Mouse (Mus musculus) liver, embryonic 14.5 days (tissue): ENCODE measurements around the gene Syn2. TPM values are rescaled to one million over a fixed set of nuclear protein-coding genes. Genes with fewer than 3 reads are reported as not detected.

Experiments used
- ATAC-seq: fragments of 200-750 bp; cut with Nextera tagmentation; 2 replicates; pipeline ENCODE4 v1.8.0; 2017; ENCODE audit warnings: moderate number of reproducible peaks, mild to moderate bottlenecking, moderate library complexity; ENCODE audit not compliant: insufficient read depth
- DNase-seq, 3 experiments: peaks; one replicate each; pipeline ENCODE4 v3.0.0-alpha.2; 2012 to 2013; ENCODE audit warnings: low read depth in 3 of 3, low spot score in 3 of 3
- H3K27ac ChIP-seq: fragments of 300-500 bp; sonication (generic); 2 replicates; pipeline ENCODE4 v1.5.1; 2014; ENCODE audit warnings: moderate library complexity, mild to moderate bottlenecking, control low read depth, inconsistent platforms
- H3K27me3 ChIP-seq: fragments of 300-500 bp; sonication (generic); 2 replicates; pipeline ENCODE4 v1.6.1; 2014; ENCODE audit warnings: mild to moderate bottlenecking, low read length, moderate library complexity; ENCODE audit not compliant: control insufficient read depth, insufficient read depth
- H3K36me3 ChIP-seq: fragments of 300-500 bp; sonication (generic); replicated peaks from 2 replicates; pipeline ENCODE4 v1.6.1; 2014; ENCODE audit warnings: low read depth; ENCODE audit not compliant: control insufficient read depth, insufficient read depth
- H3K4me1 ChIP-seq, 2 experiments: fragments of 200-500 bp in 1 of 2; fragments of 300-500 bp in 1 of 2; sonication (generic) in 1 of 2; replicated peaks; 2 replicates each; pipeline ENCODE4 v1.6.1; 2012 to 2014; ENCODE audit warnings: antibody characterized with exemption in 1 of 2, inconsistent platforms in 1 of 2, low read length in 1 of 2; ENCODE audit not compliant: control insufficient read depth in 2 of 2, insufficient read depth in 2 of 2
- H3K4me2 ChIP-seq: fragments of 300-500 bp; sonication (generic); 2 replicates; pipeline ENCODE4 v1.6.1; 2014; ENCODE audit warnings: low read depth, mild to moderate bottlenecking, control low read depth, moderate library complexity
- H3K4me3 ChIP-seq, 2 experiments: fragments of 200-500 bp in 1 of 2; fragments of 300-500 bp in 1 of 2; sonication (generic) in 1 of 2; 2 replicates each; pipeline ENCODE4 v1.5.1; 2012 to 2014; ENCODE audit warnings: low read depth in 2 of 2, low read length in 2 of 2, mild to moderate bottlenecking in 2 of 2, control low read depth in 1 of 2, inconsistent platforms in 1 of 2, moderate library complexity in 1 of 2; ENCODE audit not compliant: insufficient read depth in 1 of 2
- H3K9ac ChIP-seq: fragments of 300-500 bp; sonication (generic); replicated peaks from 2 replicates; pipeline ENCODE4 v1.6.1; 2014; ENCODE audit warnings: mild to moderate bottlenecking, control low read depth, moderate library complexity
- H3K9me3 ChIP-seq: fragments of 300-500 bp; sonication (generic); 2 replicates; pipeline ENCODE4 v1.6.1; 2016; ENCODE audit warnings: low read length, mixed read lengths; ENCODE audit not compliant: control insufficient read depth
- CTCF ChIP-seq: IDR thresholded peaks from 2 replicates; pipeline ENCODE4 v1.5.1; 2016; ENCODE audit warnings: antibody characterized with exemption, low read depth, control low read depth
- EP300 ChIP-seq: IDR thresholded peaks from 2 replicates; pipeline ENCODE4 v1.6.1; 2016; ENCODE audit warnings: antibody characterized with exemption, low read depth
- WGBS: fragments of 180-500 bp; shearing (Covaris S2); extraction: QIAGEN DNeasy Blood & Tissue Kit; methylation state at CpG from one replicate; pipeline ENCODE4 v1.1.7; 2014; ENCODE audit not compliant: insufficient replicate concordance; 5-methylcytosine and 5-hydroxymethylcytosine counted together
- microRNA-seq: library from miRNA; unstranded; fragments of <30 nt; microRNA quantifications from one replicate; pipeline ENCODE4, GENCODE M21; 2016
- polyA plus RNA-seq, 2 experiments: library from polyadenylated mRNA; depleted of rRNA in 1 of 2; stranded (reverse) in 1 of 2; unstranded in 1 of 2; fragments of >200 nt; fragmentation: Nextera tagmentation in 1 of 2; extraction: Ambion mirVana in 1 of 2; gene quantifications; 2 replicates each; pipeline versions ENCODE4 v1.2.1 to v1.2.3; 2012 to 2014

Syn2 gene
- polyA plus RNA-seq, 2 experiments: 0.04 TPM

DNA sequence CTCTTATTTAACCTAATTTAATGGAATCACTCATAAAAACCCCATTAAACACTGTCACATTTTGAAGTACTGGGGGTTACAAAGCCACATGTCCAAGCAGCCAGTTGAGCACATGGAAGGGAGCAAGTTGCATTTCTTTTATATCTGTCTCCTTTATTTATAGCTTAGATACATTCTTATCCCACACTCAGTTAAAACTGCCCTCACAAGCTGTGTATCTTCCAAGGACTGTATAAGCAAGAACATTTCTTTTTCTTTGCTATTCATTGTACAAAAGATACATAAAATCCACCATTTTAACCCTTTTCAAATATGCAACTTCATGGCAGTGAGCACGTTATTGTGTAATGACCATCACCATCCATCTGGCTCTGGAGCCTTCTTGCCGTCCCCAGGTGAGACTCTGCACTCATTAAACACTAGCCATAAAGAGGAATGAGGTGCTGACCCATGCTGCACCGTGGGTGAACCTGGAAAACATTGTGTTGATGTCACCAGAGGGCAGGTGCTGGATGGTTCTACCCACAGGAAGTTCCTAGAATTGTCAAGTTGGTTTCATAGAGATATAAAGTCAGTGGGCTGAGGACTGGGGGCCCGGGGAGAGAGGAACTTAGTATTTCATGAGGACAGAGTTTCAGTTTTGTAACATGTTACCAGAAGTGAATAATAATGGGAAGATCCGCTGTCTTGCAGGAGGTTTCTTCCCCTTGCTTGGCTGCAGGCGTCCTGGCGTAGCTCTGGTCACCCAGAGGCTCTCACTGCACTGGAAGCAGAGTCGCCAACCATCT is 186.4 kb downstream of the Syn2 start:
- no peak overlapping the region for H3K9ac ChIP-seq
- H3K4me1 ChIP-seq: no peaks in the 10 kb centered on the region
- TF ChIP-seq CTCF (no peak), EP300 (no peak)
- no peak for DNase-seq
- no peaks in the 10 kb centered on the region for H3K9me3 ChIP-seq
- H3K4me3 ChIP-seq: no peak overlapping the region
- H3K4me2 ChIP-seq: no peak overlapping the region
- H3K27ac ChIP-seq: no peak overlapping the region
- no peaks in the 10 kb centered on the region for H3K27me3 ChIP-seq
- WGBS: 48% methylated on average over 8 of the region's 8 CpGs
- H3K36me3 ChIP-seq: no peaks in the 10 kb centered on the region
- ATAC-seq: no peak

DNA sequence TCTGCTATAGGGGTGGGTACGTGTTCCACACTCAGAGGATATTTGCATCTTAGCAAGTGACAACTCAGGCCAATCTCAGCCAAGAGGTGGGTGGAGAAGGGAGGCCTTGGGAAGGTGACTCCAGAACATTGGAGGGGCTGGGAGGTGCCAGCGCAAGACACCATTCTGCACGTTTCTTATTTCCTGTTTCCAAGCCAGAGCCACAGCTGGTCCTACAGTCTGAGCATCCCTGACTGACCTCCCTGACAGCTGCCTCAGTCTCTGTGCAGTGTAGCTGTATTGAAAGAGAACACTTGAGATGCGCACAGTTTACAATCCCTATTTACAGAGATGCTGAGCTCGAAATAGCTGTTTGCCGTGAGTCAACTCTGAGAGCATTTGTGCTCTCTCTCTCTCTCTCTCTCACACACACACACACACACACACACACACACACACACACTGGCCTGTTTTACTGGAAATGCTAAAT is 187.2 kb downstream of the Syn2 start:
- TF ChIP-seq CTCF: no peak
- no peak for TF ChIP-seq EP300
- Histone ChIP-seq H3K4me1 (no peaks in the 10 kb centered on the region), H3K36me3 (no peaks in the 10 kb centered on the region), H3K9me3 (no peaks in the 10 kb centered on the region), H3K9ac (no peak overlapping the region), H3K4me3 (no peak overlapping the region), H3K27me3 (no peaks in the 10 kb centered on the region), H3K4me2 (no peak overlapping the region), H3K27ac (no peak overlapping the region)
- DNase-seq (no peak), ATAC-seq (no peak)
- WGBS: 65% methylated on average over 6 of the region's 6 CpGs

DNA sequence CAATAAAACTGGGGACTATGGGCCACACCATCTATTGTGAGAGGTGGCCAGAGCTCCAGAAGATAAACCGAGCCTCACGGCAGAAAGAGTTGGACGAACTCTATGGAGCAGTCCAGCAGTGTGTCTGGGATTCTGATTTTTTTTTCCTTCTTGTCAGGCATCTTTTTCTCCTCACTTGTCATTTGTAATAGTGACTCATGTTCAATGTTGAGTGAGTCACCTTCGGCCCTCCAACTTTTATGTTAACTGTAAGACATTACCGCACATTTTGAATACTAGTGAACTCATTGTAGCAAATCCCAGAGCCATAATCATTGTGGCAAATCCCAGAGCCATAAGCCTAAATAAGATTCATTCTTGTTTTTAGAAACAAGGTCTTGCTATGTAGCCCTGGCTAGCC is 188.3 kb downstream of the Syn2 start:
- Histone ChIP-seq H3K27ac (no peak overlapping the region), H3K4me2 (no peak overlapping the region), H3K27me3 (no peaks in the 10 kb centered on the region), H3K9ac (no peak overlapping the region), H3K4me1 (no peaks in the 10 kb centered on the region), H3K9me3 (no peaks in the 10 kb centered on the region), H3K4me3 (no peak overlapping the region), H3K36me3 (no peaks in the 10 kb centered on the region)
- no peak for TF ChIP-seq CTCF
- no peak for TF ChIP-seq EP300
- ATAC-seq (no peak), DNase-seq (no peak)
- WGBS: 76% methylated on average over 5 of the region's 5 CpGs

DNA sequence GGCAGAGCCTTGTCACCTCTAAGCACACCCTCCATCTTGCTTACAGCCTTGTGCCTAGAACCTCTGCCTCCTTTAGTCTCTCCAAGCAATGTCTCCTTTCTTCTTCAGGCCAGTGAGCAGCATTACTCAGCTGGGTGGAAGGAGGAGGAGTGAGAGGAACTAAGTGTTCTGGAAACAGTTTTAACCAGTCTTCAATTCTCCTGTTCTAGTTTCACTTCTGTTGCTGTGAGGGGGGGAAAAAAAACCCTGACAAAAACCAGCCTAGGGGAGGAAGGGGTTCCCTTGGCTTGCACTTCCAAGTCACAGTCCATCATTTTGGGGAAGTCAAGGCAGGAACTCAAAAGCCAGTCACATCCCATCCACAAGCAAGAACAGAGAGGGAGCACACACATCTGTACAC is 196.3 kb downstream of the Syn2 start:
- Histone ChIP-seq H3K27ac (no peak overlapping the region), H3K9me3 (no peaks in the 10 kb centered on the region), H3K4me1 (no peaks in the 10 kb centered on the region), H3K4me2 (no peak overlapping the region), H3K4me3 (no peak overlapping the region), H3K27me3 (no peaks in the 10 kb centered on the region), H3K9ac (no peak overlapping the region), H3K36me3 (no peaks in the 10 kb centered on the region)
- DNase-seq: no peak
- no peak for ATAC-seq
- no peak for TF ChIP-seq EP300
- TF ChIP-seq CTCF: no peak

Small RNA genes lying within 50 kb of the gene (microRNA-seq; reads per million reads assigned to microRNA genes)
- gene Gm24767: not detected

Other genes starting within 250 kb of the Syn2 start
- 4.6 TPM in 2 replicates for gene Vgll4, start 164.9 kb upstream of the Syn2 start, polyA plus RNA-seq (2012; rRNA removed)
- 5.5 and 7.3 TPM in 2 replicates for gene Vgll4, start 164.9 kb upstream of the Syn2 start, polyA plus RNA-seq (2014; fragmentation: Nextera tagmentation; extraction: Ambion mirVana)
- gene Tamm41, start 97.0 kb upstream of the Syn2 start, polyA plus RNA-seq (2012; rRNA removed): 16.0 and 17.0 TPM in 2 replicates
- 27.3 and 31.7 TPM in 2 replicates for gene Tamm41, start 97.0 kb upstream of the Syn2 start, polyA plus RNA-seq (2014; fragmentation: Nextera tagmentation; extraction: Ambion mirVana)
- gene Gm17482, start 92.4 kb downstream of the Syn2 start, polyA plus RNA-seq (2012; rRNA removed): not detected in 2 replicates
- not detected in 2 replicates for gene Gm17482, start 92.4 kb downstream of the Syn2 start, polyA plus RNA-seq (2014; fragmentation: Nextera tagmentation; extraction: Ambion mirVana)
- gene Timp4, start 117.3 kb downstream of the Syn2 start, polyA plus RNA-seq (2012; rRNA removed): not detected in 2 replicates
- not detected in 2 replicates for gene Timp4, start 117.3 kb downstream of the Syn2 start, polyA plus RNA-seq (2014; fragmentation: Nextera tagmentation; extraction: Ambion mirVana)
- 0.45 and 0.67 TPM in 2 replicates for gene Pparg, start 226.0 kb downstream of the Syn2 start, polyA plus RNA-seq (2012; rRNA removed)
- gene Pparg, start 226.0 kb downstream of the Syn2 start, polyA plus RNA-seq (2014; fragmentation: Nextera tagmentation; extraction: Ambion mirVana): 1.7 and 1.9 TPM in 2 replicates